Mouse (Mus musculus) testis, adult 2 months (tissue): ENCODE results near the gene Selenoi.

ENCODE experiments used
- CTCF ChIP-seq: fragments of 200-500 bp; IDR thresholded peaks from 2 replicates; pipeline ENCODE4 v1.5.1; 2012; ENCODE audit warnings: low read depth, mild to moderate bottlenecking, inconsistent platforms, low read length, moderate library complexity; ENCODE audit not compliant: control insufficient read depth, insufficient read depth, insufficient replicate concordance
- POLR2A ChIP-seq: fragments of 200-500 bp; IDR thresholded peaks from 2 replicates; pipeline ENCODE4 v1.6.1; 2012; ENCODE audit warnings: low read depth, mild to moderate bottlenecking, inconsistent platforms, low read length, moderate library complexity; ENCODE audit not compliant: control insufficient read depth

- TF ChIP-seq CTCF (no peak), POLR2A (no peak)
These were observed 54.9 kb downstream of the Selenoi start for GRCm38 (mm10) chr5:30287106-30287882.
